Mouse (Mus musculus): ENCODE data around the gene Fsd1l.
"Not testable (repeated sequence)": the region's sequence is repeated elsewhere in the genome, so short reads cannot be mapped to it uniquely, and the experiment has no call there.

Fsd1l gene

DNA sequence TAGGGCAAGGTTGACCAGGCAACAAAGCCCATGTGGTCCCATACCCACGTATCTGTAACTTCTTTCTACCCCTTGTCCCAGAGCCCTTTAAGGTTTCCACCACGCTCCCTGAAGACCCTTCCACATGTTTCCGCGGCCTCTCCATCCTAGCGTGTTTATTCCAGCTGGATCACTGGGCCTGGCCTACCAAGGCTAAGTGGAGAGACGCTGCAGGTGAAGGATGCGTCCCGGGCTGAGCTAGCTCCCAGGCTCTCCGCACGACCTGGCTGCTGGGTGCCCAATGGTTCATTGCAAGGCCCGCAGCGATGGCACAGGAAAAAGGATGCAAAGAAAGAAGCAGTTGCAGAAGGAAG, 332 bp upstream of the Fsd1l start:
- DNase-seq, result no peak

DNA sequence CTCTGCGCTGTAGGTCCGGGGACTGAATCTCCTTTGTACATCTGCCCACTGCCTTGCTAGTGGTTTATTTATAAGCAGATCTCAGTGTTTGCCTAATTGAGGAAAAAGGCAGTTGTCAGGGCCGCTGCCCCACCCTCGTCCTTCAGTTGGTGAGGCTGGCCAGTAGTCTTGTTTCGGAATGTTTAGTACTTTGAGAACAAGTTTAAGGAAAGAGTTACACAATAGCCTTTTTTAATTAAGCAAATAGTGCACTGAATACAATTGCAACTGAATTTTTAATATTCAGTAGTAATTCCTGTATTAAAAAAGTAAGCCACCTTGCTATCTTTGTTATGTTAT, 709 bp downstream of the Fsd1l start:
- no peak for DNase-seq

DNA sequence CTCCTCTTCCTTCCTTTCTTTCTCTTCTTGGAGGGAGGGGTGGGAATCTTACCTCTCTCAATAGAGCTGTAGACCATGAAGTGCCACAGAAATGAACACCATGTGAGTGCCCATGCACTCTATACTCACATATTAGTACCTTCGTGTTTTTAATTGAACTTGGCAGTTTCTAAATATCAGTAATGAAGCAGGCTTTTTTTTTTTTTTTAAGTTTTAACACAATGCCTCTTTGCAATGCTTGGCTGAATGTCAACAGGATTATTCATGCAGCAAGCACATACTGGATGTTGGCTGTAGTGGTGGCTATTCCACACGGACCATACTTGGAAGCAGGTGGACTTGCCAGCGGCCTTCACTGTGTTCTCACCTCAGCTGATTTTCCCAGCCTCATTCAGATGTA, 4.1 kb downstream of the Fsd1l start:
- DNase-seq, result no peak

DNA sequence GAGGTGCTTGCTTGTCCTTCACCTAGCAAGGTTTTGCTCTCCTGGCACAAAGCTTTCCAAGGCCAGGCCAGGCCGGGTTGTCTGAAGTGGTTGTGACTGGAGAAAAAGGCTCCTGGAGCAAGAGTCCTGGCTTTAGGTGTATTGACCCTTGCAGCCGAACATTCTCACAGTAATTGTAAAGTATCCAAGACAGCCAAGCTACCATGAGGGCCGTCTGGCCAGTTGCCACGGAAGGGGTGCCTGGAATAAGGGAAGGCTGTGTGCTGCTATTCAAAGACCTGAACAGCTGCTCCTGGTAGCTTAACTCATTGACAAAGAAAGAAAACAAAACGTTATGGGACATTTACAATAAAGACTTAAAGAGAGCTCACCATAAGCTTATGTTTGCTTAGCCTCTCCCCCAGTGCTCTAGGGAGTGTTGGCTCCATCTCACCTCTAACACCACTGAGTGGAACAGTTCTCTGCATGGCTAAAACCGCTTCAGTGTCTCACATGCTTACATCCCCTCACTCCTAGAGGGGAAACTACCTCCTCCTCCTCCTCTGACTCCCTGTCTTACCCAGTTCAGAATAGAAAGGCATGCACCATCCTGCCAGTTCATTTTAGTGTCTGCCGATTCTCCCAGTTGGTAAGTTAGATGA, 6.1 kb downstream of the Fsd1l start:
- no peak for DNase-seq

DNA sequence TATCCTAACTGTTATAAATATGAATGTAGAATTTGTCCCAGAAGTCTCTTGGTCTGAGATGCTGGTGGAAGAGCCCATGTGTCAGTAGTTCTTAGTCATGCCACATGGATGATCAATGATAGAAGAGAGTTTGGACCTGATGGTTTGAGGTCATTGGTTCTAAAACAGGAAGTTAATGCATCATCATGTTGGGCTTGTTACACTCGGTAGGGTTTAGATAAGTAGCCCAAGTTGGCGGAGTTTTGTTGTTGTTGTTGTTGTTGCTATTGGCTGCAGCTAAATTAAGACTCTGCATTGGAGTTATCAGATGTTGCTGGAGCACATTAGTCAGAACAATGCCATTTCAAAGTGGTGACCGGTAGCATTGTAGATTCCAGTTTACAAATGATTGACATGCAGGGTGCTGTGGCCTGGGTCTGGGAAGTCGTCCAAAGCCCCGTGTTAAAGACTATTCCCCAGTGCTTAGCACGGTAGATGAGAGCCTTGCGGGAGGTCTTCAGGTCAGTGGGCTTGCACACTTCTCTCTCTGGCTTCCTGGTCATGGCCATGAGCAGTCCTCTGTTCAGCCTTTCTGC, 7.4 kb downstream of the Fsd1l start:
- DNase-seq, result no peak

DNA sequence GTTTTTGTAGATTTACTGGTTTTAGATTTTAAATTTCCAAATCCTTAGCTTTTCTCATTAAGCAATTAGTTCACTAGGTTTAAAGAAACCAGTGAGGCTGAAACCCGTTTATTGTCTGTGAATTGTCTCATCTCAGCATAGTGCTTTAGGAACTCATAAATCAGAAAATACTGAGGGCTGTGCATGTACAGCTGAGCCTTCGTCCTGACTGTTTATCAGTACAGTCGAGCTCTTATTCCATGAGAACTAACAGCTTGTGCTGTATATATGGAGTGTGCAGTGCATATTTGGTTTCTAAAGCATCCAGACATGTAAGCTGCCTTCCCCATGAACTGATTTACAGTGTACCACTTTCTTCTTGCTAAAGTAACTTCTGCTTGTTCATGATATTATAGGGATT, 26.8 kb downstream of the Fsd1l start:
- DNase-seq, result no peak

DNA sequence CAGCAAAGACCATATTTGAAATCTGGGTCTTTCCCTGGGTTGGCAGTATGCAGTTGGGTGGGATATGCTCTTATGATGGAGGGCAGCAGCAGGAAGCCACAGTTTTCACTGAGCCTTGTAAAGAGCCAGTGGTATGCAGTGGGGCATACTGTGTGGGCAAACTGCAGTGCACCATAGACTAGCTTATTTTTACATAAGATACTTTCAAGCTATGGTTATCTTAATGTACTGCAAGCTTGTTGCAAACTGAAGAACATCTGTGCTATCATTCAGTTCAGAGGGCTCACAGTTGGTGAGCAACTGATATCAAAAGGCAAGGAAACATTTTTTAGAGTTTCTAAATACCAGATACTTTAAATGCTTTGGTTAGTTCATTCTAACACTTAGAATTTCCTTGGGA, 29.4 kb downstream of the Fsd1l start:
- DNase-seq, result no peak

DNA sequence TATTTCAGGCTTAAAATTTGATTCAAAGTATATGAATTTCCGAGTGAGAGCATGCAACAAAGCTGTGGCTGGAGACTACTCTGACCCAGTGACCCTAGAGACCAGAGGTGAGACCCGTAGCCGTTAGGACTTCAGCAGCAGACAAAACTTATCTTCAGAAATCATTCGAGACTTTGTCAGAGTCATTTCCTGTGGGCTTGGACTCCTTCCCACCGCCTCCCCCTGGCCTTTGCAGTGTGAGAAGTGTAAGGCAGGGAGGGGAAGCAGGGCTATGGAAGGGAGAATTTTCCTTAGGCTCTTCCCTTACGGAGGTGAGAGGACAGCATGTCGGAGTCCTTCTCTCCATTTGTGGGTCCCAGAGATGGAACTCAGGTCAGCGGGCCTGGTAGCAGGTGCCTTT, 50.8 kb downstream of the Fsd1l start:
- DNase-seq, result no peak

DNA sequence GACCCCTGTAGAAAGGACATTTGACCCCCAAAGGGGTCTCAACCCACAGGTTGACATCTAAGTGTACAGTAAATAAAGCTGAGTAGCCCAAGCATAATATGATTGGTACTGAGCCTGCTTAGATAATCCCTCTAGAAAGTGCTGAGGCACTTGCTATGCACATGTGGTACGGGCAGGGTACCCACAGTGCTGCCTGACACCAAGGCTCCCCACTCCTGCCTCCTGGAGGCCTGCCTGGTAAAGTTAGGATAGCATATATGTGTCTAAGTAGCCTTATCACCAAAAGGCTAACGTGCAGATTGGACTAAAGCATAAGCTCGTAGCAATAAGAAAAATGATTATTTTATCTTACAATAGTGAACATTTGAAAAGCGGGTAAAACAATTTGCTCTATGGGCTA, 57.7 kb downstream of the Fsd1l start:
- no peak for DNase-seq

DNA sequence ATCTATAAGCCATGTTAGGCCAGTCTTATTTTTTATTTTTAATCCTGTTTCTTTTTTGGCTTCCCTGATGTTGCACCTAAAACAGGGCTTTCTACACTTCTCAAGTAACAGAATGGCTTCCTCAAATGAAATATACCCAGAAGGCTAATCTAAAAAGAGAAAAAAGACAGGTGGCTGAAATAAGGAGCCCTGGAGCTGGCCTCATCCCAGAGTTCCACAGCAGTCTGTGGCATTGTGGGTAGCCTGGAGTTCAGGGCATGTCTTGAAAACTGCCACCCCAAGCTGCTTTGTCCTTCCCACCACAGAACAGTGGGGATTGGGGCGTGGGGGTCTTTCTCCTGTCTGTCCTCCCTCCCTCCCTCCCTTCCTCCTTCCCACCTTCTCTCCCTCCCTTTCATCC, 60.1 kb downstream of the Fsd1l start:
- no peak for DNase-seq

DNA sequence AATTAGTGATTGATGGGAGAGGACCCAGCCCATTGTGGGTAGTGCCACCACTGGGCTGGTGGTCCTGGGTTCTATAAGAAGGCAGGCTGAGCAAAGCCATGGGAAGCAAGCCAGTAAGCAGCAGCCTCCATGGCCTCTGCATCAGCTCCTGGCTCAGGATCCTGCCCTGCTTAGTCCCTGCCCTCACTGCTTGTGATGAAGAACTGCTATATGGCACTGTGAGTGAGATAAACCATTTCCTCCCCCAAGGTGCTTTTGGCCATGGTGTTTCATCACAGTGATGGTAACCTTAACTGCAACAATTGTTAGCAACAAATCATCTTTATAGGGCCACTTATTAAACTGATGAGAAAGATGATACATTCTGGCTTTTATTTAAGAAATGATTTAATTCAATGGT, 77.9 kb downstream of the Fsd1l start:
- not testable (repeated sequence) for DNase-seq

DNA sequence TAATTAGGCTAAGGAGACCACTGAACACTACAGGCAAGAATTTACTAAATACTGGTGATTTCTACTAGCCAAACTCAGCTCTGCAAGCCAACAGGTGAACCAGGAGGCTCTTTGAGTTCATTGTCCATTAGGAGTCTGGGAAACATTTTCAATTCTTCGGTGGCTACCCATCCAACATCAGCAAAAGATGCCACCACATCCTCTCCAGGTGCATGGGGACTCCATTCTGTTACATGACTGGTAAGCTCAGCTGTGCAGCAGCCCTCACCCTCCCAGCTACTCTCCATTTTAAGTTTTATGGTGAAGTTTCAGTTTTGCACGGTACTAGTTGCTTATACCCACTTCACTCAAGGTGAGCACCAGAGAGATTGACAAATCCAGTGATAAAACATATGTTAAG, 78.8 kb downstream of the Fsd1l start:
- DNase-seq, result no peak

DNA sequence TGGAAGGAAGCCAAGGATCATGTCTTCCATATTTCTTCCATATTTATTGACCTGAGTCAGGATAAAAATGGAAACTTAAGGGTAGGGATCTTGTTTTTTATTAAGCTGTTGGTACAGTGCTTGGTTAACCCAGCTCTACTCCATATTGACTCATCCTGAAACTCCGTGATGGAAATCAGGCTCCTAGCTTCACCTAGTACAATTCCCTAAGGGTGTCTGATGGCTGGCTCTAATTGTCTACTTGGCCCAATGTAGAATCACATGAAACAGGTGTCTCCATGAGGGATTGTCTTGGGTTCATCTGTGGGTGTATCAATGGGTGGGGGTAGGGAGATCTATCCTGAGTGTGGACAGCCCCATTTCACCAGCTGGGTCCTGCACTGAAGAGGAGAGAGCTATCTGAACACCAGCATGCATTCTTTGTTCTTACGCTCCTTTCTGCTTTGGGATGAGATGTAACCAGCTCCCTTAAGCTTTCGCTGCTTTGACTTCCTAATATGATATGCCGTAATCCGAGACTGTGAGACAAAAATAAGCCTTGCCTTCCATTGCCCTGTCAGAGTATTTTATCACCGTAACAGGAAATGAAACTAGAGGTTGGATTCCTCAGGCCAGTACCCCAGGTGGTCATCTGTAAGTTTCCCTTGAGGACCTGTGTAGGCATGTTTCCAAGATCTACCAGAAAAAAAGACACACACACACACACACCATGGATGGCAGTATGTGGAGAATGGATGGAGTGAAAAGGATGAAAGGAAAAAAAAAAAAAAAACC, 79.5 kb downstream of the Fsd1l start:
- DNase-seq, result no peak

DNA sequence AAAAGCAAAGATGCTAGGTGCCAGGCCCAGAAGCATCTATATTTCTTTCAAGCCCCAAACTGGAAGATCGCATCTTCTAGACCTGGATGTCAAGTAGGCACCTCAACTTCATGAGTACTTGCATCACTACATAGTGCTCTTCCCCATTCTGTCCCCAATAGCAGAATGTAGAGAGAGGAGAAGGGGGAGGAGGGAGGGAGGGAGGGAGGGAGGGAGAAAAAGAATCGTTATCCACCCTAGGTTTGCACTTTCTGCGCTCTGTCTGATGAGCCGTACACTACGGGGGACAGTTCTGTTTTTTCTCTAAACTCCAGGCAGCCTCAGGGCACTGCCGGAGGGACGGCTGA, 82.4 kb downstream of the Fsd1l start, which contains the start of gene Fktn:
Fktn (plus strand) TSS at position 295 of the 347 bp plus-strand sequence.
- no peak for DNase-seq

DNA sequence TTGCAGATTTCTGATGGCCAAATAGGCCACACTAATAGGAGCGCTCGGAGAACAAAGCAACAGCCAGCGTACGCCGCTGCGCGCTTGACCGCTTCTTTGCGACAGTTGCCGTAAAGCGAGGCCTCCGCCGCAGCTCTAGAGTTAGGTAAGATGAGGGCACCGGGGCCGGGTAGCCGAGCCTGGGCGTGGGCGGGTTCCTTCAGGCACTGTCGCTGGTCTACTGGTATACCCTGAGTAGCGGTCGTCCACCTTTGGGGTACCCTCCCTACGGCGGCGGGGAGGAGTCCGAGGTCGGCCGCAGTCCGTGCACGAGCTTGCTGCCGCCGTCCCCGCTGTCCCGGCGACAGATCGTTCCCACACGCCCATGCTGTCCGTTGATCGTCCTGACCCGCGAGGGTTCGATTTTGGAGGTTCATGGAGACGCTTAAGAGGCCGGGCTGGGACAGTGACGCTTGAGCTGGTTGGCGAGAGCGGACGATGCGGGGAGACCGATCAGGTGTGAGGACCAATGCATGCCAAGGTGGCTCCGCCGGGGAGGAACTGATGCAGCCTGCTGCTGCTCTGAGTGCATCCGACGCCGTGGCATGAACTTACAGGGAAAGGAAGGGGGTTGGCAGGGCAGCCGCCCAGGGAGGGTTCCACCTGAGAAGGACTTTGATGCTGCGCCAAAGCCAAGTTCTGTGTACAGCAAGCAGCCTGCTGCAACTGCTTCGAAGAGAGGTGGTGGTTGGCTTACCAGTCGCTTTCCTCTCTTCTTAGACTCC, 83.0 kb downstream of the Fsd1l start:
- peak; percentile 87 to 93 for DNase-seq

DNA sequence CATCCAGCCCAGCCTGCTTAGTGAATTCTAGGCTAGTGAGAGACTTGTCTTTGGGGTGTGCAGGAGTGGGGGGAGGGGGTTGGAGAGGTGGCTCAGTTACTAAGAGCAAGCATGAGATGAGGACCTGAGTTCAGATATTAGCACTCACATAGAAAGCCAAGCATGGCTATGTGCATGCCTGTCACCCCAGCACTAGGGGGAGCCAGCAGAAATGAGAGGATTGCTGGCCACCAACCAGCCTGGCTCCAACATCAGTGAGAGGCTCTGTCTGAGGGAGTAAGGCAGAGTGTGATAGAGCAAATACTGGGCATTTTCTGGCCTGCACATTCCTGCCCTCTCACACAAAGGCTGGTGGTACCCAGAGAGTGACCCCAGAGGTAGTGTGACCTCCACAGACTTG, 84.7 kb downstream of the Fsd1l start:
- peak in 1 of 2 experiments; percentile 15 for DNase-seq

DNA sequence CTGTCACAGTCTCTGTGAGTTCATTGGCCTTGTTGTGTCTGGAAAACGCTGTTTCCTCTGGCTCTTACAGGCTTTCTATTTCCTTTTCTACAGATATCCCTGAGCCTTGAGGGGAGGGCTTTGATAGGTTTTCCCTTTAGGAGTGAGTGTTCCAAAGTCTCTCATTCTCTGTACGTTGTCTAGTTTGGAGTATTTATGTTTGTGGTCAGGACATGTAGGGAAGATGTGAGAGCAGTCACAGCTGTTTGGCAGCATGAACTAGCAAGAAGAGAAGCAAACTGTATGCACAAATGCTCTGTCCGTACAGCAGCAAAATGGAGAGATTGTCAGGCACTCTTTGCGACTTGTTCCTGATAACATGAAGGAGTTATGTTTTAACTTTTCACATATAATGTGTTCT, 86.3 kb downstream of the Fsd1l start:
- no peak for DNase-seq

DNA sequence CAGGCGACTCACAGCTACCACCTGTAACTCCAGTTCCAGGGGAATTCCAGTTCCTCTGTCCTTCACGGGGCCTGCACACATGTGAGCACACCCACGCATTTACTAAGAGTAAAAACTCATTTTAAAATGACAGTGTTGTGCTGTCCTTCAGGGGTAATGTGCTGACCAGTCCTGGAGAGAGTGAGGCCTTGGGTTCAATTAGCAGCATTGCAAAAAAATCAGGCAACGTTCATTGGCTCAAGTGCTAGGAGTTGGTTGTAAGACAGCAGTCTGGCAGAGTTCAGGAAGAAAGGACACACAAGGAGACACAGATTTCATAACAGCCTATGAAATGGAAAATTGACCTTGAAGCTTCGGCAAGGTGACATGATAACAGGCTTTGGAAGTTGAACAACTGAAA, 87.0 kb downstream of the Fsd1l start:
- no peak for DNase-seq

DNA sequence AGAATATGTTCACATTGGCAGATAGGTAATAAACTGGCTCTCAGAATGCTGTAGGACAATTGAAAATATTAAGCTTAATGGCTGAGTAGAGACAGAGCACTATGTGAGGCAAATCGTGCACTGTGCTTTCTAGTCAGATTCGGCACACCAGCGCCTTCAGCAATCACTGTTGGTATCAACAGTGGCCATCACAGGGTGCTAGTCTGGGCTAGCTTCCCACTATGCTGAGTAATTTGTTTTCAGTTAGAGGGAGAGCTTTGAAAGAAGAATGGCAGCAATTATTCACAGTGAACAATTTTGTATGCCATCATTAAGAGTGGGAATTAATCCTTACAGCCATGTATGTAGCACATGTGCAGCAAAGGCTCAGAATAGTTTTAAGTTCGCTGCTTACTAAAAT, 91.2 kb downstream of the Fsd1l start:
- DNase-seq, result no peak

DNA sequence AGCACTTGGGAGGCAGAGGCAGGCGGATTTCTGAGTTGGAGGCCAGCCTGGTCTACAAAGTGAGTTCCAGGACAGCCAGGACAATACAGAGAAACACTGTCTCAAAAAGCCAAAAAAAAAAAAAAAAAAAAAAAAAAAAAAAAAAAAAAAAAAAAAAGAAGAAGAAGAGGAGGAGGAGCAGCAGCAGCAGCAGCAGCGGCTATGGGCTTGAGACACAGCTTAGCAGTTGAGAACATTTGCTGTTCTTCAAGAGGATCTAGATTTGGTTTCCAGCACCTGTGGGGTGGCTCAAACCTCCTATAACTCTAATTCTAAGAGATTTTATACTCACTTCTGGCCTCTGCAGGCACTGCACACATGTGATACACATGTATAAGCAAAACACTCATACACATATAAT, 94.8 kb downstream of the Fsd1l start:
- not testable (repeated sequence) for DNase-seq

DNA sequence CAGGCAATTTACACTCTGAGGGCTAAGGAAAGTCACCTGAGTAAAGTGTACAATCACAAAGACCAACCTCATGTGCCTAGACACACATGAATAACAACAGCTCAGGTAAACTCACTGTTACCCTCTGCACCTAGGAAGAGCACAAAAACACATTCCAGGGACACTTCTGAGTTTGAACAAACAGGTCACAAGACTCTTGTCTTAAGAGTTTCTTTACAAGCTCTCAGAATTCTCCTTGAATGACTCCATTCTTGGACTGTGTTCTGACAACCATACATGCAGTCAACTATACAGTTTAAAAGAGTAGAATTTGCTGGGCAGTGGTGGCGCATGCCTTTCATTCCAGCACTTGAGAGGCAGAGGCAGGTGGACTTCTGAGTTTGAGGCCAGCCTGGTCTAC, 96.8 kb downstream of the Fsd1l start:
- DNase-seq, result no peak

DNA sequence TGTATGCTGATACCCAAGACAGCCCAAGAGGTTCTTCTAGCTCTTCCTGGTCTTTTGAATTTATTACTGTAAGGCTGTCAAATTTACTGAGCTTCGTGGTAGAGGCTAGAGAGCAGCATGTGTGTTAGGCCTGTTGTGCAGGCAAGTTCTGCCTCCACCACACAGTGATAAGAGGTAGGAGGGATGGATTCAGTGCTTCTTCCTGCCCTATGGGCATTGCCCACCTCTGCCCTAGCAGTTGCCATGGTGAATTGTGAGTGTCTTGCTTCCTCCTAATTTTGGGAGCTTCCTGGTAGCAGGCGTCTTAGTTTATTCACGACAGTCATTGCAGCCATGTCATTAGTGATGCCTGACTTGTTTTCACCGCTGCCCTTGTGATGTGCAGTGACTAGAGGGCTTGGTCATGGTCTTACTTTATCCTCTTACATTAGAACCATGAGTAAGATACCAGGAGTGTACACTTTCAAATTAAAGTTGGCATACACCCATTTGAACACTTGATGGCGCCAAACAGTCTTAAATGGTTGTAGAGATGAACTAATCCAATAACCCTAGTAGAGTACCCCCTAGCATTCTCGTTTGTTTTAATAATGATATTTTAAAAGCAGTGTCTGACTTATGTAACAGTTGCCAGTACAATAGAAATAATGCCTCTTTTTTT, 107.8 kb downstream of the Fsd1l start:
- DNase-seq, result peak; percentile 26 to 47

DNA sequence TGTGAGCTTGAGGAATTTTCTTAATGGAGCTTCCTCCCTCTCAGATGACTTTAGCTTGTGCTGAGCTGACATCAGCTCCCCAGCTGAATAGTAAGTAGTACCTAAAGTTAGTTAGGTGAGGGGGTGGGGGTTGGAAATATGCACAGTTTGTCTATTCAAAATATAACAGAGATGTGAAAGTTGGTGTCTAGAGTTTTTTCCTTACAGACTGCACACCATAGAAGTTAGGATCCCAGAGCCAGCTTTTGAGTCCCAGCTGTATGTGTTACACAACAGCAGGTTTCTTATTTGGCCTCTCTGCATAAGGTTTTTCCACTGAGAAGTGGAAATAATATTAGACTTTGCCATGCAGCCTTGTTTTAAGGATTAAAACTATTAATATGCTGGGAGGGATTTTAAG, 118.6 kb downstream of the Fsd1l start:
- no peak for DNase-seq
